Mouse (Mus musculus) brain, adult 2 months (tissue): ENCODE measurements around the gene Card10.
"Not testable (repeated sequence)": the region's sequence is repeated elsewhere in the genome, so short reads cannot be mapped to it uniquely, and the experiment has no call there.

Source experiments
- DNase-seq: peaks from one replicate; pipeline ENCODE4 v3.0.0; 2011; ENCODE audit warnings: low read depth, low spot score

Card10 gene

GRCm38 (mm10) chr15:78802776-78803391 lies at the start of gene Card10:
TSS of gene Card10 (minus strand) at chr15:78803042.
- DNase-seq = no peak

GRCm38 (mm10) chr15:78851505-78852153 lies 48.8 kb upstream of the Card10 start:
- DNase-seq = peak; percentile 95

GRCm38 (mm10) chr15:78850944-78851343 lies 48.1 kb upstream of the Card10 start:
- DNase-seq = no peak

GRCm38 (mm10) chr15:78850059-78850824 lies 47.4 kb upstream of the Card10 start:
- DNase-seq = peak; percentile 88

GRCm38 (mm10) chr15:78849485-78849884 lies 46.6 kb upstream of the Card10 start:
- DNase-seq = no peak

- DNase-seq = peak; percentile 75
Observed at GRCm38 (mm10) chr15:78848467-78848866, 45.6 kb upstream of the Card10 start.

- not testable (repeated sequence) for DNase-seq
Observed at GRCm38 (mm10) chr15:78846805-78847204, 44.0 kb upstream of the Card10 start.

GRCm38 (mm10) chr15:78846352-78846751 lies 43.5 kb upstream of the Card10 start:
- DNase-seq = no peak

GRCm38 (mm10) chr15:78845867-78846266 lies 43.0 kb upstream of the Card10 start:
- DNase-seq = no peak

- no peak for DNase-seq
Observed at GRCm38 (mm10) chr15:78845321-78845720, 42.5 kb upstream of the Card10 start.

- peak; percentile 91 for DNase-seq
Observed at GRCm38 (mm10) chr15:78844791-78845190, 41.9 kb upstream of the Card10 start.

- no peak for DNase-seq
Observed at GRCm38 (mm10) chr15:78843581-78844469, 41.0 kb upstream of the Card10 start.

- DNase-seq = peak; percentile 59
Observed at GRCm38 (mm10) chr15:78842371-78843163, 39.7 kb upstream of the Card10 start, which contains the start of gene Cdc42ep1. TSS of gene Cdc42ep1 (plus strand) at chr15:78842624.

GRCm38 (mm10) chr15:78841161-78841790 lies 38.4 kb upstream of the Card10 start:
- DNase-seq = no peak

GRCm38 (mm10) chr15:78840751-78841150 lies 37.9 kb upstream of the Card10 start:
- no peak for DNase-seq

GRCm38 (mm10) chr15:78840241-78840640 lies 37.4 kb upstream of the Card10 start:
- no peak for DNase-seq

- no peak for DNase-seq
Observed at GRCm38 (mm10) chr15:78839744-78840143, 36.9 kb upstream of the Card10 start.

- no peak for DNase-seq
Observed at GRCm38 (mm10) chr15:78836086-78836621, 33.3 kb upstream of the Card10 start.

GRCm38 (mm10) chr15:78835200-78836085 lies 32.6 kb upstream of the Card10 start:
- DNase-seq = peak; percentile 56
